Mouse (Mus musculus): ENCODE measurements around the gene Slc9a9.

Gene Slc9a9

DNA sequence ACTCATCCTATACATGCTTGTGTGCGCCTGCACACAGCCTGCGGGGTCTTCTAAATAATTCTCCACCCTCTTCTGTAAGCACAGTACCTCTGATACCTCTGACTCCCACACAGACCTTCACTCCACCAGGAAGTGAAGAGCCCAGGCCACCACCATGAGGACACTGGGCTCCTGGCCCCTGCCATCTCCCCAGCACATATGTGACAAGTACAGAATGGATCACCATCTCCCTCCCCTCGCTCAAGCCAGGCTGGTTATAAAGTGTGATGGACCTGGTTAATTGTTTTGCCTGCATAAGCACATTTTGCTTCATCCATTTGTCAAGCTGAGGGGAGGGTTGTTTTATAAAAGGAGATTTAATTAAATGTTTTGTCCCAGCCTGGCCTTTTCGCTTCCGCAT is 408.2 kb downstream of the Slc9a9 start:
- no peak for DNase-seq (ENCODE audit: low read depth)

DNA sequence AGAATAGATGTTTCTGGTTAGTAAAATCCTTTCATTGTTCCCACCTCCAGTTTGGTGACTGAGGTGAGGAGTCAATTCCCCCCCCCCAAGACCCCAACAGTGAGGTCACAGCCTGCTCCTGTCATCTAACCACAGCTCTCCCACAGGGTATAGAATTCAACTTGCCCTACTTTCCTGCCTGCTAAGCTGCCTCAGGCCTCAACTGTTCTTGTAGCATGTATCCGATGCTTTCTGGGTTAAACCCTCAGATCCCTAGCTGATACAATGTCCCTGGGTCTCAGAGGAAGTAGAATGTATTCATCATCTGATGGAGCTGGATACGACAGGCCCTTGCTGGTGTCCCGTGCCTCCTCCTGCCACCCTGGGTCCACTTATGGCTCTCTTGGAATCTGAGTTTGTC is 408.9 kb downstream of the Slc9a9 start:
- DNase-seq (ENCODE audit: low read depth) = no peak

DNA sequence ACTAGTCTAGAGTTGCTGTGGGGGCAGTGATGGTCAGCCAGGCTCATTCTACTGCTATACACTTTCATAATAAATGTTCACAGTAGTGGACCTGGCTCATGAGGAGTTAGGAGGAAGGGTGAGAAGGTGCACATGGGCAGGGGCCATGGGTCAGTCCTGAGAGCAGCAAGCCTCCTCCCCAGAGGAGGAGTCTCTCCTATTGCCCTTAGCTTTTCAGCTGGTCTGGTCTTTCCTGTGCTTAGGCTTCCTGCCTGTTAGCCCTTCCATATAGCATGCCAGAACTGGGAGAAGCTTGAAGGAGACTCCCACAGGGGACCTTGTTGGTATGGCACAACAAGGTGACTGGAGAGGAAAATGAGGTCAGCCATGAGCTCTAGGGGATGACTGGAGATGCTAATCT is 410.2 kb downstream of the Slc9a9 start:
- DNase-seq (ENCODE audit: low read depth) = no peak

DNA sequence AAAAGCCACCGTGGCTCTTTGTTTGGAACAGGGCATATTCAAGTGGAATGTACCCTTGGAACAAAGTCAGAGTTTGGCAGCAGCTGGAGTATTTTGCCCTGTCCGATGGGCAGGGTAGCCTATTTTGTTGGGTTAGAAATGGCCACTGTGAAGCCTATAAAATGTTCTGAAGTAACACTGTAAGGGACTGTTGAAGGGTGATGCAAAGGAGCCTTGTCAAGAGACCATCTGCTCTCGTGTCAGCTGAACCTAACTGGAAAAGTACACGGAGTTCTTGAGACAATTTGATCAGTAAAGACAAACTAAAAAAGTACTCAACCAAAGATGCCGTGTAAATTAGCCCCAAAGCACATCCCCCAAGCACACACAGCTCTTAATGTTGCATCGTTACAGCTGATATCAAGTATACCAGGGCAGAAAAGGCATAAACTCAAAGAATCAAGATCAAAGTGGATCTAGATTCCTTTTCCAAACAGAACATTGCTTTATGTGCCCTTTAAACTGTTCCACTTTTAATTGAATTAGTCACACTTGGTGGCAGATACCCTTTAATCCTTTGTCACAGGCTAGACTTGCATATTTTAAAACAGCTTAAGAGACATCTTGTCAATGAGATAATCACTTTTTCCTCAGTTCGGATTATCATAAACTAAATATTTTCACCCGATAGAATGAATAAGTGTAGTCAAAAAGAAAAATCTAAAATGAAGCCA is 416.6 kb downstream of the Slc9a9 start:
- DNase-seq (ENCODE audit: low read depth) = no peak

DNA sequence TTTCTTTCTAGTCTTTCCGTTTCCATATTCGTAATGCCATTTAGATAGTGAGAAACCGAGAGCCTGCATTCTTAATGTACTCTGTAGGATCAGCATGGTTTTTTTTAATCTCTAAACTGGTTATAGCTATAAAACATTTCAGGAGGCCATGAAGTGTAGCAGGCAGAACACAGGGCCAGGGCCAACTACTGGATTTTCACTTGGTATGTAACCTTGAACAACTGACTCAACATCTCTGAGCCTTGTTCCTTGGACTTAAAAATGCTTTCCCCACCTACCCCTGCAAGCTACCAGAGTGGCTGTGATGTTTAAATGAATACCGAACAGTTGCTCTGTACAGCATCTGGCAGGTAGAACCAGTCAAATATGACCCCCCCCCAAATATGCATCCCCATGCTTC is 418.5 kb downstream of the Slc9a9 start:
- no peak for DNase-seq (ENCODE audit: low read depth)

DNA sequence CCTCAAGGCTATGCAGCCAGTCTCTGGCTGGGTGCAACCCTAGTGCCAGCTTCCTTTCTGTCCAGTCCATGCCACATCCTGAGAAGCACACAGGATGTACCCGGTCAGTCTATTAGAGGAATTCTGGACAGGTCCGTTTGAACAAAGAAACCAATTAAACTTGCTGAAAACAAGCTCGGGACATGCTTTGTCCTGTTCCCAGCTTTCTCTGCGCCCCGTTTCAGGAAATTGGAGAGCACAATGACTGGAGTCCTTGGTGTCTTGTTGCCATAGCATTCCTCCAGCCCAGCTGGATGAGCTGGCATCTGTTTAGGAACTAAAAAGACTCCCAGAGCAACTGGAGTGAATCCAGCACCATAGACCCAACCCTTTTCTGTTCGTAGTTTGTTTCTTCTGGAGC is 419.3 kb downstream of the Slc9a9 start:
- DNase-seq (ENCODE audit: low read depth) = no peak

DNA sequence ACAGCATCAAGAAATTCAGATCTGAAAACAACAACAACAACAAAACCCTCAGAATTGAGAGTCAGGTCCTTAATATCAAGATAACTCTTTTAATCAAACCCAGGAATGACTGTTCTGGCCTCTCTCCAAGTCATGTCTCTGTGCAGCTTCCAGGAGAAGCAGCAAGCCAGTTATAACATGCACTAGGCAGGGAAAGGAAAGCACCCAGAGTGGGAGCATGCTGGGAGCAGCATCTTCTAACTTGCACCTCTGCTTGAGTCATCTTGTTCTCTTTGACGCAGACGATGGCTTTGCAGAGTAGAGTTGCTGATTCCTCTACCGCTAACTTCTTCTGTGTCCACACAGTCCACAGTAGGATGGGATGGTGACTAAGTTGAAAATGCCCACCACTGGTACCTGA is 426.8 kb downstream of the Slc9a9 start:
- no peak for DNase-seq (ENCODE audit: low read depth)

DNA sequence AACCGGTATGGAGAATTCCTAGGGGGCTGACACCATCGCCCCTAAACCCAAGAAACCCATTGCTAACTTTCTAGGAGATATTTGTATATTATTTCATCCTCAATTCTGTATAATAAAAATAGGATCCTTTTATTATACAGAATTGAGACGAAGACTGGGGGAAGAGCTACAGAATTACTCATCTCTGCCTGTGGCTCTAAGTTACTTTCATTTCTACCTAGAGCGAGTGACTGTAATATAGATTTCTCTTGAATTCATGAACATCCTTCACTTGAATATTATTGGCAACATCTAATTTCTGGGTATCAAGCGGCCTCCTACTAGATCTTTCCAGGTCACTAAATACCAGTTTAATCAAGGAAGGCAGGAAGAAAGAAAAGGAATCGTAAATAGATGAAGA is 436.1 kb downstream of the Slc9a9 start:
- no peak for DNase-seq (ENCODE audit: low read depth)

DNA sequence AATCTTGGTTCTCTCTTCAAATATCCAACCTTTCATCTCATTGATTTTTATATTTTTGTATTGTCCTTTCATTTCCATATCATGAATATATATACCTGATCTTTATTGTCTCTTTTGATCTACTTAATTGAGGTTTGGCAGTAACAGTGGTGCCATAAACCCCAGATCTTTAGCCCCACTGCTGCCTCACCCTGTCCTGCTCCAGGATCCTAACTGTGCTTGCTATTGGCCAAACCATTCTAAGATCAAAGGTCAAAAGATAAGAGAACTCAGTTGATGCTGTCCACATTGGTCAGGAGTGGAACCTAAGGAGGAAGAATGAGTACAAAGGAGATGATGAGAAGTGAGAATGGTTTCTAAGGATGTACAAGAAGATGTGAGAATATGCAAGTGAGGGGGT is 440.1 kb downstream of the Slc9a9 start:
- no peak for DNase-seq (ENCODE audit: low read depth)

DNA sequence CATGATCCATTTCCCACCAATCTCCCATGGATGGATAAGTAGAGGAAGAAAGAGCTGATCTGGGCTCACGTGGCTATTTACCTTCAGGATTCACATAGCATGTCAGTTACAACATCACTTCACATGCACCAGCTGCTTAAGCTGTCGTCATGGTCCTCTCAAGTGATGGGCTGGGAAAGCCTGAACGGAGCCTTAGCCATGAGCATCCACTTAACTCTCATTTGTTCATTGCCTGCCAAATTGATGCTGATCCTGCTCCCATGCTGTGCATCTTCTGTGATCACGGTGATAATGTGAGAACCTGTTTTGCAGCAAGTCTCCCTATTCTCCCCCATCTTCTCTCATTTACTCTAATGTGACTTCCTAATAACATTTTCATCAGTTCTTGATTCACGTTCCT is 441.1 kb downstream of the Slc9a9 start:
- no peak for DNase-seq (ENCODE audit: low read depth)

DNA sequence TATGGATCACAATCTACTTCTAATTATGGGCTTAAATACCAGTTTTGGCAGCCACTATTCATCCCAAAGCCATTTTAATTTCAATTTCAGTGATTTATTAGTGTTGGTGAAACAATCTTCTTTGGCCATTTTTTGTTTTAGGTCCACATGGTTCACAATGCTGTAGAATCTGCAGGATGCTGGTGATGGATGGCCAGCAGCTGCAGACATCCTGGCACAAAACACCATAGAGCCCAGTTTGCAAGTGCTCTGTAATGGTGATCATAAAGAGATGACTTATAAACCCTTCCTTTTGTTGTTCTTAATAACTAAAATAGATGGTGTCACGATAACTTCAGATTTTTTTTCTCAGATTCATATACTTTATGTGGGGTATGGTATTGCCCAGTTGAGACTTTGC is 442.0 kb downstream of the Slc9a9 start:
- DNase-seq (ENCODE audit: low read depth) = no peak

DNA sequence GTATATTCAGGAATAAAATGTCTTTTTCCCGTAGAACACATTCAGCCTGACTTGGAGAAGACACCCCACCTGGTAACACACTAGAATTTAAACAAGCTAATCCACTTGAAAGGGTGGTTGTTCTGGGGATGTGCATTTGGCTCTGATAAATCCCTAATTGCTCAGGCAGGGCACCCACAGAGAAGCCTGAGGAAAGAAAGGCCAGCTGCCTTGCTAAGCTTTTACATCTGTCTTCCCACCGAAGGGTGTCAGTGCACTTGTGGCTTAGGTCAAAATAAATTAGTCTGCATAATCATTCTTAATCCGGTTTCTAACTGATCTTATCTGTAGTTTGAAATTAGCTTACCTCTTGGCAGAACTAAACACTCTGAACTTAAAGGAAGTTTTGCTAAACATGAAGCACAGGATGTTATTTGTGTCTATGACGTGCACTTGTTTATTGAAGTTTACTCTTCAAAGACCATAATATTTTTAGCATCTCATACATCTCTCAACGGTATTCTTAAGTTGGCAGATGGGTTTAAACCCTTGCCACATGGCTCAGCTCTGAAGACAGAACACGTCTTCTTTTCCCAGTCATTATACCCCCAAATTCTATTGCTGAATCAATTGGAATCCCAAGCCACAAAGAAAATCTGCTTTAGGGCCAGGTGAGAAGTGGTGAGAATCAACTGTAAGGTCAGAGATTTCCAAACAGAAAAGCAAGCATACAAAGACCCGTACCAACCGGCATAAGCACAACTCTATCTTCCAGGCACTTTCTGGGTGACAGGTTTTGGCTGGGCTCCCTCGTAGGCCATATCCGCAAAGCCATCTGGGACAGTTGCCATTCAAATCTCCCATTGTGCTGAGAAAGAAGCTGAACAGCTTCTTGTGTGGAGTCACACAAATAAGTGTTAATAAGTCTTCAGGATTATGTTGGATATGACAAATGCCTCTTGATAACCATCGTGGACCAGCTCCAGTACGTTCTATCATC is 443.7 kb downstream of the Slc9a9 start:
- no peak for DNase-seq (ENCODE audit: low read depth)

DNA sequence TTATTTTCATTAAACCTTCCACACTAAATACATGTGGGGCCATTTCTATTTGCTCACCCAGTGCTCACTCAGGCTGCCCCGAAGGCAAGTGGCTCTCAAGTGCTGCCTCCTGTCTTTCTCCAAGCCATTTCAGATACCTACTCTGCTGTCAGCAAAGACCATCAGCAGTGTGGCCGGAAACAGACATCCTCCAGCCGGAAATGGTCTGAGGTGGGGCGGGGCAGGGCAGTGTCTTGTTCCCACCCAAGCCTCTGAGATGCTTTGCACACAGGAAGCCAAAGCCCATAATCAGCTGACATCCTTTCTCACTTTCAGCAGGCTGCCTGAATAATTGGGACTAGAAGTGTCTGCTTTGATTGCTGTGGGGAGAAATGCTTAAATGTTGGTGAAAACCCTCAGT is 450.4 kb downstream of the Slc9a9 start:
- DNase-seq (ENCODE audit: low read depth) = no peak

DNA sequence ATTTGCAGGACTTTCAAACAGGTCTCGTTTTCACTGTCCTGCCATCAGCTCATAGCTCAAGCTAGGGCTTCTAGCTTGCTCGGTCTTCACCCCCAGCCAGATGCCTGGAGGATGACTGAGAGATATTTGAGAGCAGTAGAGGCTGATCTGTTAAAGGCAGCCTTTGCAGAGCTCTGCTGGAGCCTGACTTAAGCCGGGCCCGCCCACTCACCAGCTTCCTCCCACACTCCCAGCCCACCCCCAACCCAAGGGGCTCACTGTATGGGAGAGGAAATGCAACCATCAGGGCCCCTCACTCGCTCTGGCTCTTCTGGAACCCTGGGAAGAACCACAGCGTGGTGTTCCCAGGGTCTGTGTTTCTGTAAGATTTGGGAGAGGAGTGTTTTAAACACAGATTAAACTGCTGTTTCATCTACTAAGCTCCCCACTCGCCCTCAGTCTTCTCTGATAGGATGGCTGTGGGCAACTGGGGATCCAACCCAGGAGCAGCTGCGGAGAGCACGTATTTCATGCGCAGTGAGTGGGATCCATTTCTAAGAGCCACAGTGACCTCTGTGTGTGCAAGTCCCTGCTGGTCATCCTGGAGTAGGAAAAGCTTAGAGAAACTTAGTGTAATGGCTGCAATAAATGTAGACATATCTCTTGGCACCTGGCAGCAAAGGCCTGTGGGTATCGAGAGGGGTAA is 451.6 kb downstream of the Slc9a9 start:
- no peak for DNase-seq (ENCODE audit: low read depth)

DNA sequence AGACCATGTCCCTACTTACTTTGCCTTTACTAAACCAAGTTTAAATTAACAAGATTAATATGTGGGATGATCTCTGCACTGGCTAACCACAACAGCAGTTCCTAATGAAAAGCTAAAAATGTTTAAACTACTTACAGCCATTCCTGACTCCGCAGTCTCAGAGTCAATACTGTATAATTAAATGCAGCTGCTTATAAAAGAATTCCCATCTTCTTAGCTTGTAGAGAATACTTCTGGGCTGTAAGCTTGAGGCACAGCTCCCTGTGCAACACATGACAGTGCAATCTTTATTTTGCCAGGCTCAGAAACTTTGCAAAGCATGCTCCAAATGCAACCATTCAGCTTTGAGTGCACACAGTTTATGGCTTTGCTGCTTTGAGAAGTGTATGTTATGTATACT is 456.0 kb downstream of the Slc9a9 start:
- no peak for DNase-seq (ENCODE audit: low read depth)

DNA sequence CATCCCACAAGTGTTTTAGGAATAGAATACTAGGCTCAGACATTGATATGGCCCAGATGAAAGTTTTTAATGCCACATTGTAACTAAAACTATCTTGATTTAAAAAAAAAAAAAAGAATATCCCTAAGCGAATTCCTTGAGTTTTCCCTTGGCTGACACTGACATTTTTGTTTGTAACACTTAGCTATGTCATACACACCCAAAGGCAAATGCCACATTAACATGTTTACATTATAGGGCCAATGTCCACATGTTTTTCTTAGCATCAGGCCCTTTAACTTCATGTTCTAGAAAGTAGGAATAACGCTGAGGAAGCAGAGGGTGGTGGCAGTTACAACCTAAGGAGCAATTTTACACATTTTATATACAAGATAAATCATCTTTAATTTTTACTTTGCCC is 458.1 kb downstream of the Slc9a9 start:
- no peak for DNase-seq (ENCODE audit: low read depth)

DNA sequence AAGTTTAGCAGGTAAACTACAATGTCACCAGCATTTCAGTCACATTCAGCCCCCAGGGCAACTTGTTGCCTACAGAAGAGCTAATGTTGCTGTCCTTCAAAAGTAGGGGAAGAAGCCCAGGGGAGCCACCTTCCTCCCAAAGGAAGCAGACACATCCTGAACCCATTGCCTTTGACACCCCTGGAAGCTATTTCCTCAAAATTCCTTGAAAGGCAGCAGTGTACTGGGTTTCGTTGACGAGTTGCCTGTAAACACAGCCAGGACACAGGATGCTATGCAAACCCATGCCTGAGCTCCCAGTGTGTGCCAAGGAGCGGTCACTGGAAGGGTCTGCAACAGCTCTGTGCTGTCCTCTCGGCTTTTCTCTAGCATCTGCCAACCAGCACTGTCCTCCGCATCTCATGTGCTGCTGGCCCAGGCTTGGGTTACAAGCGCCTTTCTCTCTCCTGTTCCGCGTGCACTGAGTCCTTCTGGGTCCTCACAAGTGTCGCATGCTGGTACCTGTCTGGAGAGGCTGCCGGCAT is 479.6 kb downstream of the Slc9a9 start:
- DNase-seq (ENCODE audit: low read depth) = no peak

DNA sequence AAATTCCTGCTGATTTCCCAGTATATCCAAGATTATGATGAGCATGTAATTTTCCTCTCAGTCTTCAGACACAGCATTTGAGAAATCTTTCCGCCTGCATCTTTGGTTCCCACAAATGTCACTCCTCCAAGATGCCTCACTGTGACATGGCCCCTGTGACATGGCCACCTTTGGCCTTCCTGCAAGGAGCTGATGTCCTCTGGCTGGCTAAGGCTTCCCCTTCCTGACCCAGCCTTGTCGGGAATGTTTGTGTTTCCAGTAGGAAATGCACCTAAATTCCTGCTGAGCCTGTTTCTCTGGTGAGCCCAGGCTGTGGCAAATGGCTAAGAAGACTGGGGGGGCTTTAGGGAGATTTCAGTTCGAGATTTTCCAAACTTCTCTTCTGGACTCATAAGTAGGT is 480.4 kb downstream of the Slc9a9 start:
- no peak for DNase-seq (ENCODE audit: low read depth)

DNA sequence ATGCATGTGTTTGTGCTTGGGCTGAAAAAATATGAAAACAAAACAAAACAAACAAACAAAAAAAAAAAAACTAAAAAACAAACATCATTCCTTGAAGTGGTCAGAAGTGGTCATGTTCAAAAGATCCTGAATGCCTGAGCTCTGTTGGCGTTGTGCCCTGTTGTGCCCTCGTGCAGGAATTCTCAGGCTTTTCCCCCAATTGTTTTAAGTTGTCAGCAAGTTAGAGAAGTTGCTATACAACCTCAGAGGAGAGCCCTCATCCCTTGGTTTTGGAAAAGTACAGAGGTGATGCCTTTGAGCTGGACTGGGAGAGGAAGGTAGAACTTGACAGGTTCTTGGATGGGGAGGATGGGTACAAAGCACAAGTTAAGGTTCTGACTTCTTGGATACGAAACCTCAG is 480.9 kb downstream of the Slc9a9 start:
- no peak for DNase-seq (ENCODE audit: low read depth)

DNA sequence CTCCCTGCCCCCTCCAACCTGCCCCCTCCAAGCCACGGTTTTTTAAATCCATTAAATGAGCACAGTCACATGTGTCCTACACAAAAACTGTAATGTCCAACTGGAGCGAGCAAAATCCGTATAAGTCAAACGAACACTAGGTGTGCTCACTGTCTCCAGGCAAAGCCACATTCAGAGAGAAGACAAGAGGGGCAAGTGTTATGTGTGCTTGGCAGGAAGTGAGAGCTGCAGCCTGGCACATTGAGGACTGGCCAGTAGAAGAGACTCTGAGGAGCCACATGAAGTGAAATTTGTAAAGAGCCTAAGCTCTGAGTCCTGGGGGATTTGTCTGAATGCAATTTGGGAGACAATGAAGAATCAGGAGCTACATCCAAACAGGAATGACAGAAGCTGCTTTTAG is 481.3 kb downstream of the Slc9a9 start:
- DNase-seq (ENCODE audit: low read depth) = no peak

DNA sequence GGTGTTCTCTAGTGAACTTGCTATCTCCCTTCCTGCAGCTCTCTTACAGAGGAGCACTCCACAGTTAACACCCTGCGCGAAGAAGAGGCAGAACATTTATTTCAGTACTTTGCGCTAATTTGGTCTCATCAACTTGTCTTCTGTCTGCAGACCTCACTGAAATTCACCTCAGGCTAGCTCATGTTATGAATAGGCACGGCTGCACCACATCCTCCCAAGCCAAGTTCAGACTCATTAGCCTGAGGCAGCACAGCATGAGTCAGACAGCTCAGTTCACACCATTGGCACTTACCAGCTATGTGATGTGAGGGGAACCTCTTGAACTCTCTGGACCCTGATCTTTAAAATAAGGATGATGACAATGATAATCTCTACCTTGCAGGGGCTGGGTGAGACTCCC is 482.0 kb downstream of the Slc9a9 start:
- no peak for DNase-seq (ENCODE audit: low read depth)

DNA sequence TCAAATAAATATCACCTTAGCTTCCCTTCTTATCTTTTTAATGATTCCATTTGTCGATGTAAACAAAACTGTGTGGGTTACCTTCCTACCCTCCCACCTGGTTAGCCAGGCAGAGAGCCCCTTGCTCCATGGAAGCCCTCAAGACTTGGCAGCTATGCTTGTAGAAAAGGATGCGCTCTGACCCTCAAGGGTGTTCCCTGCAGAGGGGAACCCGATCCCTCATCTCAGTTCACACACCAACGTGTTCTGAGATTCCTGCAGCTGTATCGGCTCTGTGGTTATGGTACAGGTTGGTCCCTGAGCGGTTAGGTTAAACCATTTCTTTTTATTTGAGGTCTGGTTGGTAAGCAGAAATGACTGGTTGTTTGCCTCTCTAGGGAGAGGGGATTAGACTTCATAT is 484.3 kb downstream of the Slc9a9 start:
- DNase-seq (ENCODE audit: low read depth) = no peak

DNA sequence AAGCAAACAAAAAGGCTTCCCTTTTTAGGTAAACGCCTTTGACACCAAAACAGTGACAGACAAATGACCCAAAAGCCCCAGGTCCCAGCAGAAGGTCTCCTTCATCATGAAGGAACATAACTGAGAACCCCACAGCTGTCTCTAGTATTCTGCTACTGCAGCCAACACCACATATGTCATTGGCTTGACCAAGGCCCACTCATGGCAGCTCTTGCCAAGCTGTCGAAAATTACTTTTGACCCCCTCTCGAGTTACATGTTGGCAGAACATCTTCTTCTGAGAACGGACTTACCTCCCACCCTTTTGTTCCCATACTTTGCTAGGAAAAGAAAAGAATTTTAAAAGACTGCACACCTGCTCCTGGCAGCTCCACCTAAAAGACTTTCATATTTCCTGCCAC is 488.2 kb downstream of the Slc9a9 start:
- no peak for DNase-seq (ENCODE audit: low read depth)
